Mouse (Mus musculus): ENCODE data around the gene Gprc5d. TPM values are rescaled to one million over a fixed set of nuclear protein-coding genes. Genes with fewer than 3 reads are reported as not detected.

Gene Gprc5d
- polyA plus RNA-seq, 3 experiments from 2014 or later, result not detected

DNA sequence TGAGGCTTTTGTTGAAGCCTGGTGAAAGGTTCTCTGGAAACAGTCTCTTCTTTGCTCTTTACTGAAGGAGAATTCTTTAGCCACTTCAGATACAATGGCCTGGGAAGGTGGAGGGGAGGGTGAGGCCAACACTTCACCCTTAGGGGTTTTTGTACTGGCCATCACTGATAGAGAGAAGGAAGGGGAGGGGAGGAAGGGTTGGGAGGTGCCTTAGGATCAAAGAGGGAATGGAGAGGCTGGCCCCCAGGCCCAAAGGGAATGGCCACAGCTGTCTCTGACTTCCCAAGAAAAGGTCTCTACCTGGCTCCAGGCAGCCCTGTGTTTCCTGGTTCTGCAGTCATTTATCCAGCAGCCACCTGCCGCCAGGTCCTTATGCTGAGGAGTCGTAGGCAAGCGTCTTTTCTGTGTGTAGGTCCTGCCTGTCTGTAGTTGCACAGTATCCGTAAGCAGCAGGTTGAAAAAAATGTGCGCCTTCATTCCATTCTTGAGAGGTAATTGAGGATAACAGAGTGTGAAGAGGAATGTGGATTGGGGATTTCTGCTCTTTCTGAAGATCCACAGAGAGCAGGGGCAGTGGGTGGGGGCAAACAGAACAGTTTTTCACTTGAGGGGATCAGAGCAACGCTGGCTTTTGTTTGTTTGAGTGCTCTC lies 51.2 kb downstream of the Gprc5d start:
- ATAC-seq, result no peak

DNA sequence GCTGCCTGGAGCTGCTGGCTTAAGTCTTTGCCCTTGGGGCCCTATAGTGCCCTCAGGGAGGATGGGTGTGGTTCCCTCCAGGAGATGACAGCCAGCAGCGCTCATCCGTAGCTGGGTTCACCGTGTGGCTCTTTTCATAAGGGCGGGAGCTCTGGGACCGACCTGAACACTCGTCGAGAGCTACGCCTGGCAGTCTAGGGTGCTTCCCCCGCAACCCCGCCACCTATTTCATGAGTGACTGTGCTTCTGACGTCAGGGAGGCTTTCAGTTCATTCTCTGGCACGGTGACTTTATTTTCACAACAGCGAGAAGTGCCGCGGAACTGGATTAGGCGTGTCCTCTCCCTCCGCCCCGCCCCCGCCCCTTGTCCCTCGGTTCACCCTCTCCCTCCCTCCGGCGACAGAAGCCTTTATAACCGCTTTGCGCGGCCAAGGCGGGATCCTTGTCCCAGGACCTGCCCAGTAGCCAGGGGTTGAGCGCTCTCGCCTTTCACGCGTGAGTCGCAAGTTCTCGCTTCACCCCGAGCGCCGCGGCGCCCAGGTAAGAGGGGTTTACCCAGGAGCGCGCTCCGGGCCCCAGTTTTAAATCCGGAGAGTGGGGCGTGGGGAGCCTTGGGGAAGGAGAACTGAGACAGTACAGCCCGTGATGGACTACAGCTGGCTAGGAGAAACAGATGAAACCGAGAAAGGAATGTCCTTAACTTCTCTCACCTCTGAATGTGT lies 52.7 kb downstream of the Gprc5d start, which contains the start of gene Gprc5a:
Gprc5a (plus strand) TSS at position 416 of the 722 bp plus-strand sequence.
- ATAC-seq, result peak; percentile 93

DNA sequence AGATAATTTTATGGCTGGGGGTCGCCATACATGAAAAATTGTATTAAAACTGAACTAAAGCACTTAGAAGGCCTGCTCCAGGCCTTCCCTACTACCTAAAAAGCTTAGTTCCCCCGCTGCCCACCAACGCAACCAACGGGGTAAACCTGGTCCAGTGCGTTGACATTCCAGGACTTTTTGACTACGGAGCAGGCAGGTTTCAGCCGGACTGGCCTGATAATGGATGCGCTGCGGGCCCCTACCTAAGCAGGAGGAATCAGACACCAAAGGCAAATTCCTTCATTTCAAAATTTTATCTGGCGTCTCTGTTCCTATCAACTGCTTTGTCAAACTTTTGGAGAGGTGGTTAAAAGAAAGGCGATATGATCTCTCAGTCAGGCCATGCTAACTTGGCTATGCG lies 53.5 kb downstream of the Gprc5d start:
- ATAC-seq, result no peak

DNA sequence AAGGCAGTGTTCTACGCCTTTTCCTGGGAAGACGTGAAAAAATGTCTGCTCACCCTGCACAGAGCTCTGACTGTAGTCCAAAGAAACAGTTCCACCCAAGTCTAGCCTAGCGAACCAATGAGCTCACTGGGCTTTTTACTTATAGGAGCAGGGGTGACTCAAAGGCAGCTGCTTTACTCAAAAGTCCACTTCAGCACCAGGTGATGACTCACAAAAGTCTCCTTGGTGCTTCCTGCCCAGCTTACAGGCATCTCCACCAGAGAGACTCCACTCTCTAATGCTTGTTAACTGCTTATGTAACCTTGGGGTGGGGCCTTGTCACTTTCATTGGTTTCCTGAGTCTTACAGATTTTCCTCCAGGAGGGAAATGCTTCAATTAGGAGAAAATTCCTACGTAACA lies 57.4 kb downstream of the Gprc5d start:
- ATAC-seq, result no peak

Other genes starting within 250 kb of the Gprc5d start
- 1 to 10 TPM; 5.7 to 9.1 (median 6.8) TPM for gene Gpr19, start 219.7 kb downstream of the Gprc5d start, polyA plus RNA-seq (2017; shearing (Covaris generic))
- gene Cdkn1b, start 197.9 kb downstream of the Gprc5d start, polyA plus RNA-seq (2017; shearing (Covaris generic)), result 10 to 100 TPM; 29.4 to 55.7 (median 51.9) TPM
- under 1 TPM in 2 of 3 experiments, not detected in 1; 0.09 to 0.33 TPM for gene Apold1, start 136.6 kb downstream of the Gprc5d start, polyA plus RNA-seq (2017; shearing (Covaris generic))
- gene Ddx47, start 106.7 kb downstream of the Gprc5d start, polyA plus RNA-seq (2017; shearing (Covaris generic)), result 100 to 1,000 TPM; 133 to 189 (median 188) TPM
- under 1 TPM; 0.28 to 0.73 (median 0.59) TPM for gene Gprc5a, start 52.6 kb downstream of the Gprc5d start, polyA plus RNA-seq (2017; shearing (Covaris generic))
- 10 to 100 TPM; 21.9 to 30.2 (median 30.2) TPM for gene Fam234b, start 79.7 kb upstream of the Gprc5d start, polyA plus RNA-seq (2017; shearing (Covaris generic))
- 1 to 10 TPM in 2 of 3 experiments, not detected in 1; 1.3 to 2.0 TPM for gene Hebp1, start 79.7 kb upstream of the Gprc5d start, polyA plus RNA-seq (2017; shearing (Covaris generic))
- not detected for gene Gsg1, start 136.1 kb upstream of the Gprc5d start, polyA plus RNA-seq (2017; shearing (Covaris generic))
- not detected for gene Pbp2, start 192.1 kb upstream of the Gprc5d start, polyA plus RNA-seq (2017; shearing (Covaris generic))
- 10 to 100 TPM in 2 of 3 experiments, 1 to 10 TPM in 1; 7.0 to 16.4 (median 12.2) TPM for gene Emp1, start 244.3 kb upstream of the Gprc5d start, polyA plus RNA-seq (2017; shearing (Covaris generic))

All from inflammation-experienced regulatory T-cells, adult 6 months (primary cell).